Mouse (Mus musculus) intestine, embryonic 14.5 days (tissue): ENCODE results near the gene Olfr691. TPM values are rescaled to one million over a fixed set of nuclear protein-coding genes. Genes with fewer than 3 reads are reported as not detected.

Experiments
- ATAC-seq: fragments of 200-750 bp; cut with Nextera tagmentation; replicated peaks from 2 replicates; pipeline ENCODE4 v1.8.0; 2017; ENCODE audit warnings: low read depth, moderate number of reproducible peaks, moderate TSS enrichment, moderate library complexity; ENCODE audit not compliant: low FRiP score, low TSS enrichment
- DNase-seq: peaks from one replicate; pipeline ENCODE4 v3.0.0-alpha.2; 2018; ENCODE audit warnings: low spot score
- H3K27ac ChIP-seq: fragments of 300-500 bp; sonication (generic); 2 replicates; pipeline ENCODE4 v1.5.1; 2014; ENCODE audit warnings: low read depth, mild to moderate bottlenecking, control low read depth
- H3K27me3 ChIP-seq: fragments of 300-500 bp; sonication (generic); replicated peaks from 2 replicates; pipeline ENCODE4 v1.6.1; 2014; ENCODE audit warnings: low read length, control low read depth; ENCODE audit not compliant: control insufficient read depth, insufficient read depth
- H3K36me3 ChIP-seq: fragments of 300-500 bp; sonication (generic); 2 replicates; pipeline ENCODE4 v1.6.1; 2014; ENCODE audit warnings: low read length, control low read depth; ENCODE audit not compliant: control insufficient read depth, insufficient read depth
- H3K4me1 ChIP-seq: fragments of 300-500 bp; sonication (generic); replicated peaks from 2 replicates; pipeline ENCODE4 v1.6.1; 2014; ENCODE audit warnings: low read length, control low read depth, mixed read lengths; ENCODE audit not compliant: control insufficient read depth, insufficient read depth
- H3K4me2 ChIP-seq: fragments of 300-500 bp; sonication (generic); 2 replicates; pipeline ENCODE4 v1.6.1; 2014; ENCODE audit warnings: low read length
- H3K4me3 ChIP-seq: fragments of 300-500 bp; sonication (generic); 2 replicates; pipeline ENCODE4 v1.5.1; 2014; ENCODE audit warnings: low read depth, low read length, control low read depth, mixed read lengths
- H3K9ac ChIP-seq: fragments of 300-500 bp; sonication (generic); 2 replicates; pipeline ENCODE4 v1.6.1; 2014; ENCODE audit warnings: mild to moderate bottlenecking, low read length
- H3K9me3 ChIP-seq: fragments of 300-500 bp; sonication (generic); 2 replicates; pipeline ENCODE4 v1.6.1; 2016; ENCODE audit warnings: low read length, control low read depth; ENCODE audit not compliant: control insufficient read depth
- WGBS: fragments of 180-500 bp; shearing (Covaris S2); extraction: QIAGEN DNeasy Blood & Tissue Kit; methylation state at CpG from one replicate; pipeline ENCODE4 v1.1.7; 2014; 5-methylcytosine and 5-hydroxymethylcytosine counted together
- polyA plus RNA-seq: library from polyadenylated mRNA; unstranded; fragments of >200 nt; fragmentation: Nextera tagmentation; extraction: Ambion mirVana; gene quantifications from 2 replicates; pipeline ENCODE4 v1.2.1, GENCODE M21; 2014

Gene Olfr691
- not detected in 2 replicates for polyA plus RNA-seq

- H3K4me3 ChIP-seq, result no peak within 1 kb of the TSS
- H3K27me3 ChIP-seq, result no peaks in the 10 kb centered on the region
- no peaks in the 10 kb centered on the region for H3K4me1 ChIP-seq
- no peak for ATAC-seq
- WGBS, result 47% methylated on average over 1 of the region's 1 CpGs
- H3K9me3 ChIP-seq, result no peaks in the 10 kb centered on the region
- no peak within 1 kb of the TSS for H3K4me2 ChIP-seq
- no peak within 1 kb of the TSS for H3K27ac ChIP-seq
- no peak for DNase-seq
- H3K9ac ChIP-seq, result no peak within 1 kb of the TSS
- no peaks in the 10 kb centered on the region for H3K36me3 ChIP-seq
Observed at GRCm38 (mm10) chr7:105342170-105342569, at the start of gene Olfr691. Gene Olfr691 (minus strand): TSS chr7:105342270.

DNA sequence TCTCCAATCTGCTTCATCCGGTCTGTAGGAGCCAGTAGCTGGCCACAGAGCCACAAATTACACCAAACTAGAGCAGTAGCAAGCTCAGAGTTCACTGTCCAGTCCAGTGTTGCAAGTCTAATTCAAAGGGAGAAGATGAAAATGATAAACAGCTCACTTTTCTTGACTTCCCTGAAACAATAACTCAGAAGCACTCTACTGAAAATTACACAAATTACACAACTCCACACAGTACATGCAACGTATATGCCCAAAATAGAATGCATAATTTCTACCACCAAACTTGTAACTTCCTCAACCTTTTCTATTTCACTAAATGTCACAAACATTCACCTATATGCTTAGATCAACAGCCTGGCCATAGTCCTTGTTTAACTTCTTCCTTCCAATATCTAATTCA lies 48.2 kb upstream of the Olfr691 start:
- H3K27ac ChIP-seq, result no peak overlapping the region
- no peak for DNase-seq
- H3K4me1 ChIP-seq, result no peaks in the 10 kb centered on the region
- WGBS, result 98% methylated on average over 2 of the region's 2 CpGs
- ATAC-seq, result no peak
- H3K4me3 ChIP-seq, result no peak overlapping the region
- H3K9me3 ChIP-seq, result no peaks in the 10 kb centered on the region
- no peak overlapping the region for H3K9ac ChIP-seq
- H3K4me2 ChIP-seq, result no peak overlapping the region
- H3K36me3 ChIP-seq, result peaks cover 59% of the 10 kb centered on the region
- H3K27me3 ChIP-seq, result no peaks in the 10 kb centered on the region

- Histone ChIP-seq H3K9me3 (no peaks in the 10 kb centered on the region), H3K4me3 (no peak overlapping the region), H3K4me2 (no peak overlapping the region), H3K36me3 (peaks cover 84% of the 10 kb centered on the region), H3K27me3 (no peaks in the 10 kb centered on the region), H3K9ac (no peak overlapping the region), H3K27ac (no peak overlapping the region), H3K4me1 (no peaks in the 10 kb centered on the region)
- 97% methylated on average over 2 of the region's 2 CpGs for WGBS
- DNase-seq (no peak), ATAC-seq (no peak)
Observed at GRCm38 (mm10) chr7:105387696-105388095, 45.6 kb upstream of the Olfr691 start.

GRCm38 (mm10) chr7:105380329-105380728 lies 38.3 kb upstream of the Olfr691 start:
- ATAC-seq, result no peak
- peaks cover 98% of the 10 kb centered on the region for H3K36me3 ChIP-seq

DNA sequence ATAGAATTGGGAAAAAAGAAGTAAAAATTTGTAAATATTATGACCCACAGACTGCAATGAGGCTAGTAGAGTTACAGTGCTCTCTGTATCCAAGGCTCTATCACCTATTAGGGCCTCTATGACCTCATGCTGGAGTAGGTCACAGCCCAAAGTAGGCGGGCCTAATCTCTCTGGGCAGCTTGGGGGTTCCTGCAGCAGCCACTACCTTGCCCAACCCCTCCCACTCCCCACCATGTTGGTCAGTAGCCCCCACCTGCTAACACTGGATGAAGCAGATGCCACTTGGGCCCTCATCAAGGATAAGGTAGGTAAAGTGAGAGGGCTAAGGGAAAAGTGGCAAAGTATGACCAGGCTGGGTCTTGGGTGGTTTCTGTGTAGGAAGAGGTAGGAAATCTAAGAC lies 32.8 kb upstream of the Olfr691 start, which contains the start of gene Gm5901:
Gm5901 (plus strand) TSS at position 173 of the 400 bp plus-strand sequence.
- DNase-seq, result no peak
- no peak within 1 kb of the TSS for H3K9ac ChIP-seq
- no peak for ATAC-seq
- H3K4me2 ChIP-seq, result no peak within 1 kb of the TSS
- no peaks in the 10 kb centered on the region for H3K27me3 ChIP-seq
- H3K4me3 ChIP-seq, result no peak within 1 kb of the TSS
- H3K36me3 ChIP-seq, result peaks cover 57% of the 10 kb centered on the region
- 95% methylated on average over 1 of the region's 1 CpGs for WGBS
- no peaks in the 10 kb centered on the region for H3K4me1 ChIP-seq
- no peaks in the 10 kb centered on the region for H3K9me3 ChIP-seq
- no peak within 1 kb of the TSS for H3K27ac ChIP-seq

More at GRCm38 (mm10) chr7:105380329-105380728, 38.3 kb upstream of the Olfr691 start:
- Histone ChIP-seq H3K27me3 (no peaks in the 10 kb centered on the region), H3K4me1 (no peaks in the 10 kb centered on the region), H3K9me3 (no peaks in the 10 kb centered on the region), H3K4me2 (no peak overlapping the region), H3K27ac (no peak overlapping the region), H3K4me3 (no peak overlapping the region), H3K9ac (no peak overlapping the region)
- WGBS, result 92% methylated on average over 3 of the region's 3 CpGs
- DNase-seq, result no peak

DNA sequence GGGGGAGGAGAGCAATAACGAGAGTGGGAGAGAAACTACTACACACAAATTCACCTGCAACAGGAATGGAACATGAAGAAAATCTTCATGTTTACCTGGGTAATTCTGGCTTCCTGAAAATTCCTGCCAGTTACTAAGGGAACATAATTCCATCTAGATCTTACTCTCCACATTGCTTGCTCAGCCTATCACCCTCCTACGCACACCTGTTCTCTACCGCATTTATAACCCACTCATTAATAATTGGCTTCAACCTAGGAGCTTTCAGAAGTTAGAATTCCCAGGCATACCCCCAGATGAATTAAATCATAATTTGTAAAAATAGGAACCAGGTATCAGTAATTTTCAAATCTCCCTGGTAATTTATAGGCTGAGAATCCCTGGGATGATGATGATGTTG lies 31.9 kb upstream of the Olfr691 start:
- no peak overlapping the region for H3K9ac ChIP-seq
- H3K4me2 ChIP-seq, result no peak overlapping the region
- WGBS, result 92% methylated on average over 3 of the region's 3 CpGs
- no peak for DNase-seq
- H3K27me3 ChIP-seq, result no peaks in the 10 kb centered on the region
- ATAC-seq, result no peak
- peaks cover 48% of the 10 kb centered on the region for H3K36me3 ChIP-seq
- H3K4me3 ChIP-seq, result no peak overlapping the region
- H3K9me3 ChIP-seq, result no peaks in the 10 kb centered on the region
- no peaks in the 10 kb centered on the region for H3K4me1 ChIP-seq
- no peak overlapping the region for H3K27ac ChIP-seq

DNA sequence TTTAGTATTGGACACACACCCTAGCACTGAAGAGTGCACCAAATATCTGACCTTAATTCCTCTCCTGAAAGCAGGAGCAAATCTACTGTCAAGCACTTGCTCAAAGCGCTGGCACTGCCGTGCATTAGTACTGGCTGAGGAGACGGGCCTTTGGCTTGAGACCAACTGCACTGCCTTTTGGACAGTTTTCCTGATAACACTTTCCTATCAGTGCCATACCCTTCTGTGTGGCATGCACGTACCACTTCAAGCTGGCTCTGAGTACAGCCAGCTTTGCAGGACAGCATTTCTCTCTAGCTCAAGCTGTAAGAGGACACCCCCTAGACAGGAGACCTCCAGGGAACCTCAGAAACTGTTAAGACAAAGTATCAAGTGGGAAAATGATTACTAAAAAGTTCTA lies 31.4 kb upstream of the Olfr691 start:
- no peaks in the 10 kb centered on the region for H3K9me3 ChIP-seq
- H3K9ac ChIP-seq, result no peak overlapping the region
- H3K4me3 ChIP-seq, result no peak overlapping the region
- no peaks in the 10 kb centered on the region for H3K4me1 ChIP-seq
- no peak for ATAC-seq
- H3K27me3 ChIP-seq, result no peaks in the 10 kb centered on the region
- H3K36me3 ChIP-seq, result peaks cover 43% of the 10 kb centered on the region
- H3K27ac ChIP-seq, result no peak overlapping the region
- DNase-seq, result no peak
- H3K4me2 ChIP-seq, result no peak overlapping the region
- 79% methylated on average over 4 of the region's 4 CpGs for WGBS

DNA sequence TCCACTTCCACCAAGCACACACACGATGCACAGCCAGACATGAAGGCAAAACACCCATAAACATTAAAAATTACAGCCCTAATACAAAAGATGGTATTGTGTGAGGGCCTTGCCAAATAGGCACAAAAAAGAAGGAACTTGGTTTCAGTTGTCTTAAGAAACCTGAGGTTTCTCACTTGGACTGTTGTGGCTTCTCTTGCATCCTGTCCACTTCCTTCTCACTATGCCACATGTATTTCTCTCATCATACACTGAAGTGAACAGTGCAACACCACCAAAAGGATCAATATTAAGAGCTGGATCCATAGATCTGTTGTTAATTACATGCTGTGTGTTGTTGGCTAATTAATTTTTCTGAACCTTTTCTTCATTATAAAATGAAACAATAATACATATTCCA lies 30.8 kb upstream of the Olfr691 start:
- Histone ChIP-seq H3K4me1 (no peaks in the 10 kb centered on the region), H3K4me3 (no peak overlapping the region), H3K4me2 (no peak overlapping the region), H3K9me3 (no peaks in the 10 kb centered on the region), H3K9ac (no peak overlapping the region), H3K27me3 (no peaks in the 10 kb centered on the region), H3K27ac (no peak overlapping the region), H3K36me3 (peaks cover 37% of the 10 kb centered on the region)
- 86% methylated on average over 1 of the region's 1 CpGs for WGBS
- ATAC-seq, result no peak
- no peak for DNase-seq

- Histone ChIP-seq H3K9me3 (no peaks in the 10 kb centered on the region), H3K4me3 (no peak overlapping the region), H3K27me3 (no peaks in the 10 kb centered on the region), H3K9ac (no peak overlapping the region), H3K27ac (no peak overlapping the region), H3K36me3 (0 out of 2 replicates have a peak, but pooled peaks cover 2% of the 10 kb centered on the region), H3K4me2 (no peak overlapping the region), H3K4me1 (no peaks in the 10 kb centered on the region)
- DNase-seq (no peak), ATAC-seq (no peak)
- WGBS, result 97% methylated on average over 4 of the region's 4 CpGs
Observed at GRCm38 (mm10) chr7:105368521-105368920, 26.5 kb upstream of the Olfr691 start.
